Mouse (Mus musculus): ENCODE results near the gene Olfr1039.
"Not testable (repeated sequence)": the region's sequence is repeated elsewhere in the genome, so short reads cannot be mapped to it uniquely, and the experiment has no call there.

Olfr1039 gene

DNA sequence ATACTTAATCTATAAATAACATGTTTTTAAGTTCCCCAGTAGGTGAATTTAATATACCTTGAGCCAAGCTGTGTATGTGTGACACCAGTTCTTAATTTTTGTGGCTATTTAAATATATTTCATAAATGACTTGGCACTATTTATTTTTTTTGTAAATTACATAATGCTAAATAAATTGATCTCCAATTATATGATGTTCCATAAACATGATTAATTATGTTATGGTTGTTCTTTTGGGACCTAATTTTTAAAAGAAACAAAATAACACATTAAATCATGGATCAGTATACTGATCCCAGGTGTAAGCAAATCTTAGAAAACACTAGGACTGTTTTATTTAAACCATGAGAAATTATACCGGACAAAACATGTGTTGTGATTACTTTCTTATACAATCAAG is at the start of gene Olfr1039:
Gene Olfr1039 (minus strand): TSS at position 101 of the 400 bp plus-strand sequence.
- DNase-seq: no peak

DNA sequence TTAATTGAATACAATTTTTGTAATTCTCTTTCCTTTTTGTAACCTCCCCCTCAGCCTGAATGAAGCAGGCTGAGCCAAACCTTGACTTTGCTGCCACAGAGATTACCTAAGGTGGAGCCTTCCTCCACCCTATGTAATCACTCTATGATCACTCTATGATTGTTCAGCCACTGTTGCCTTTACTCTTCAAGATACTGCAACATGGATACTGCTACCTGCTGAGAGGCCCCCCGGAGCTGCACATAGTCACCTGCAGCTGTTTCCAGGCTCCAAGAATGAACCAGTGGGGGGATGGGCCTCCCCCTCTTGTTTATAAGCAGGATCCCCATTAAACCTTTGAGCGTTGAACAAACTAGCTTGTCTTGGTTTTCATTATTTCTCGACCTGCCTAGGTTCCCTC is 44.2 kb upstream of the Olfr1039 start:
- DNase-seq: no peak

DNA sequence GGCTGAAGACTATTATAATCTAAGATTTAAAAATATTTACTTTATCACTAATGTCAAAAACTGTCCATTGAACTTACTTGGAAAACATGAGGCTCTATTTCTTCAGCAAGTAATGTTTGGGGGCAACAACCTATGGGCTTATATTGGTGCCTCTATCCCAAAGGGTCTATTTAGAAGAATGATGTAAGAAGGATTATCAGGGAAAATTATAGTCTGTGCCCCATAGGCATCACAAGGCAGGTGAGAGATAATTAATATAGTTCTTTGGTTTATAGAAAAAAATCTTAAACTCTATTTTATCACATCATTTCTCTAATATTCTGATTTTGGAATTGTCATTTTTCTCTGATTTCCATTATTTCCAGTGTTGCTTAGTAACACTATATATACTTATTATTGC is 42.0 kb upstream of the Olfr1039 start, which contains the start of gene Olfr1044:
Gene Olfr1044 (minus strand): TSS at position 101 of the 400 bp plus-strand sequence.
- no peak for DNase-seq

DNA sequence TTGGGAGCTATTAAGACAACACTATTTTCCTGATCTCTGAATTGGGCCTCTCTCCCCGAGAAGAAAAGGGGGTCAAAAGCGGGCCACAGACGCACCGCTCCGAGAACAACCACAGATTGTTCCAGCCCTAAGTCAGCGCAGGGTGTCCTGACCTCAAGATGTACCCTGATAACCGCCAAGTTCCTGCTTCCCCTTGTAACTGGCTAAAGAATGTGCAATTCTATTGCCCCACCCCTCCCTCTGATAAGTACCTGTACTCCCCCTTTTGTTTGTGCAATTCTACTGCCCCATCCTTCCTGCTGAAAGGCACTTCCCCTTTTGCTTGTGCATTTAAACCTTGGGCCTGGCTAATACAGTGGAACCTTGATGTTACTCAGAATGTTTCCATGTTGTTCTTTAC is 39.7 kb upstream of the Olfr1039 start:
- DNase-seq: not testable (repeated sequence)

DNA sequence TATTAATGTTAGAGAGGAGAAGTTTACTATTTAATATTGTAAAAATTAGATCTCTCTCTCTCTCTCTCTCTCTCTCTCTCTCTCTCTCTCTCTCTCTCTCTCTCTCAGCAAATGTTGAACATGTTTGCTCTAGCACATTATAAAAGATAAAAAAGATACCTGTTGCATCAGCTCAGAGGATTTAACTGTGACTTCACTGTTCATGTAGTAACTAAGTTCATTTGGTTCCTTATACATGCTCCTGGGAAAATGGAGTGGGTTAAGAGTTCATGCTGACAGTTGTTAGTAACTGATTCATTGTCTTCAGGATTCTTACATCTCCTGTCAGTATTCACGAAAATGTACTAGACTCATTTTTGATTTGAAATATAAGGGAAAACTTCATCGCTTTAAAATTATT is 31.7 kb upstream of the Olfr1039 start, which contains the start of gene Olfr1043:
Gene Olfr1043 (minus strand): TSS at position 101 of the 400 bp plus-strand sequence.
- DNase-seq: no peak

DNA sequence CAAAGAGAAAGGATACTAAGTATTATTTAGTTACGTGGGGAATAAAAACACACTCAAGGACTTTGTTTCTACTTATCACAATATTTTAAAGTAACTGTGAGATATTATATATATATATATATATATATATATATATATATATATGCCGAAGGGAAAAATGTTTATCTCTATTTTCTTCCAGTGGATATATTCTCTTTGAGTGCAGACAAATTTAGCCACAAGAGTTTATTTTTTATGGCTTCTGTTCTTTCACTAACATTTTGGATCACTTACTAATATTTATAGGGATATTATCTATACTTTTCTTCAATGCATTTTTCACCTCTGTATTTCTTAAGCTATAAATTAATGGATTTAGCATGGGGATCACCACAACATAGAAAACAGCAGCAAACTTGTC is 26.0 kb upstream of the Olfr1039 start, which contains the start of gene Olfr1042:
Gene Olfr1042 (minus strand): TSS at position 101 of the 400 bp plus-strand sequence.
- no peak for DNase-seq

DNA sequence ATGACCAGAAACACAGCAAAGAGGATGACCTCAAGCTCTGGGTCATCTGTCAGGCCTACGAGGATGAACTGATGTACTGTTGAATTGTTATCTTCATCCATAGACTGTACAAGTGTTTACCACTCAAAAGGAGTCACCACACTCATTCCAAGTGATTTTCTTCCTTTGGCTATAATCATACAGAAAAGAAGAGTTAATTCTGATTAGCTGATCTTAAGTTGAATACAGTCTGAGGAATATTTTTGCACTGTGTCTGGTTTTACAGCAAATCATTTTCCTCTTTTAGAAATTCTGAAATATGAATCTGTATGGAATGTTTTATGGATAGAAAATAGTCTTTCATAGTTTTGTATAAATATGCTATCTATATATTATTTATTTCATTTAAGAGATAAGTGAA is 10.9 kb upstream of the Olfr1039 start, which contains the start of gene Olfr1040:
Gene Olfr1040 (minus strand): TSS at position 101 of the 400 bp plus-strand sequence.
- DNase-seq: no peak

DNA sequence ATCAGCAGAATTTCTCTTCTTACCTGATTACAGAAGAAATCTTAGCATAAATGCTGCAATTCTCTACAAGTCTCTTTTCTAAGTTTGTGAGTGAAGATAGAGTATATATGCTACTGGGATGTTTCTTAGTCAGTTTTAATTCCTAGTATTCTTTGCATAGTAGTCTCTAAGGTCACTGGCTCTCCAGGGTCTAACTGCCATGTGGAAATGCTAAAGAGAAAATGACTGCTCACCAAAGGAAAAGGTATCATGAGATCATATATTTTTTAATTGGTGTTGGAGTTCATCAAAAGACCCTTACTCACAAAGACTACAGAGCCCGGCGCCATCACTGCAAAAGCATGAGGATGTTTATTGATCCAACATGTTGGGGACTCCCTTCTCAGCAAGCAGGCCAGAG is 48.4 kb downstream of the Olfr1039 start, which contains the start of gene Olfr1037:
Gene Olfr1037 (minus strand): TSS at position 101 of the 400 bp plus-strand sequence.
- DNase-seq: no peak

DNA sequence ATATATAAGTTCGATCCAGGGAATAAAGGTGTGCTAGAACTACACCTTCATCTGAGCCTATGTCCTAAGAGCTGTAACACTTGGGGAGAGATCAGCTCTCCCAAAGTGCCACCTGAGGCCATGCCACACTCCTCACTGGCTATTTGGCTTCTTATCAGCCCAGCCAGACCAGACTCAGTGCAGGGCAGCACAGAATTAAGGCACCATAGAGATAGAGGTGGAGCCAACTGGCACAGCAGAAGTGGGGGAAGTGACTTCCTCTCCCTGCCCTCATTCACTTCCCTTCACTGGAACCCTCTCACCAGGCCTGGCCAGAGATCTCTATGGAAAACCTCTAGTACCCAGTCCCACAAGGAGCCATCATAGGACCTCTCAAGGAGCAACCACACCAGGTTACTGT is 55.2 kb downstream of the Olfr1039 start:
- DNase-seq: not testable (repeated sequence)

Measured in right cerebral cortex, postnatal 25 days (tissue).